Mouse (Mus musculus): Measurements from ENCODE around the gene Gm20388.

Gene Gm20388

DNA sequence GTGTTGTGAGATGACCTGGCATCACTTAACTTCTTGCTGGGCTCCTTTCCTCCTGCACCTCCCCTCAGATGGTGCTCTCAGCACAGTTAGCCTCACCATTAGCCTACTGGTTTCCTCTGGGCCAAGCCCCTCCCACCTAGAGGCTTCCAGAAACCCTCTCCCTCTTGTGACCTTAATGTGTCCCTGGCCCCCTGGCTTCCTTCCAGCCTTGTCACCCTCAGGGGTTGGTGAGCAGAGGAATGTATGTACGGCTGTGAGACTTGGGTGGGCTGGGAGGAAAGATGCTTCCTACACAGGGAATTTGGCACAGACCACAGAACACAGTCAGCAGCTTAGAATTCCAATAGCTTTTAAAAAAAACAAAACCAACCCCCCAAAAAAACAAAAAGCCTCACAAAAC lies 1970.2 kb downstream of the Gm20388 start:
- peak; percentile 37 to 72 for DNase-seq

DNA sequence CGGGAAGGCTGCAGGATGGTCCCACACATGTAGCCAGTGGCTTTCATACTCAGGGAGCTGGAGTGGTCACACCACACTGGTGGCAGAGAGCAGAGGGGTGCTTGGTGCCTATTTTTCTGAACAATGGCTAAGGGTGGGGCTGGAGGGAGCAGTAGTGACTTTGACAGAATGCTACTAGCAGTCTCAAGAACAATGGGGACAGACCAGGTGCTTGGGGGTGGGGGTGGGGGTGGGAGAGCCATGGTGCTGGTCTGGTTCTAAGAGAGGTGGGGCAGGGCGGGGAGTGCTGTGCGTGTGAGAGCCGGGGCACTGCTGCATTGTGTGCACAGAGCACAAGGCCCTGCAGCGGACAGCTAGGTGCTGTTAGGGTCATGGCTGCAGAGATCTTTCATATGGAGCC lies 1971.3 kb downstream of the Gm20388 start:
- DNase-seq: no peak

DNA sequence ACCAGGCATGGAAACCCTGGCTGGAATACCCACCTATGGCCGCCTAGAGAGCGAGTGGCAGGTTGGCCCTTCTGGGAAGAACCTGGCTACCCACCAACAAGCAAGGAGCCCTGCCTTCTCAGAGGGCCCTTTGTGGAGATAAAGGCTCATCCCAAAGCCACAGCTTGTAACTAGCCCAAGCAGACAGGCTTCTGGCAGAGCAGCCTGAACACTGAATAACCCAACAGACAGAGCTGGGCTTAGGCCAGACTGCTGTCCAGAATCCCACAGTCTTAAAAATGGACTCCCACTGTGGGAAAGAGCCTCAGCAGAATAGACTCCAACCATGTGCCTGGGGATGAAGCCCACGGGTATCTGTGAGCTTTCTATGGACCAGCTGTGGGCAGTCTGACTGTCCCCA lies 1973.5 kb downstream of the Gm20388 start:
- DNase-seq: no peak

DNA sequence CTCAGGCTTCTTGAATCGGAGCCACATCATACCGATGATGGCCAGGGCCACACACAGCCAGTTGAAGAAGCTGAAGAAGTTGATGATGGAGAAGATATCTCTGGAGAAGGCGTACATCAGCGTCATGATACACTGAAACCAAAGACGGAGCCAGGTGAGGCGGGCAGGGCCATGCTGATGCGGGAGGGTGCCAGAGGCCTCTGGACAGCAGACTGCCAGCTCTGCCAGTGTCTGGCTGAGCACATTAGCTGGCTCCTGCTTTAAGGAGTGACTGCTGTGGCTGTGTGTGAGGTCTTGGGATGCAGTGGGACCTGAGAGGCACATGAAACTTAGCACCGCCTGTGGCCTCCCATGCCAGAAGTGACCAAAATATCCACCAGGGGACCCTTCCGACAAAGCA lies 1974.4 kb downstream of the Gm20388 start:
- no peak for DNase-seq

DNA sequence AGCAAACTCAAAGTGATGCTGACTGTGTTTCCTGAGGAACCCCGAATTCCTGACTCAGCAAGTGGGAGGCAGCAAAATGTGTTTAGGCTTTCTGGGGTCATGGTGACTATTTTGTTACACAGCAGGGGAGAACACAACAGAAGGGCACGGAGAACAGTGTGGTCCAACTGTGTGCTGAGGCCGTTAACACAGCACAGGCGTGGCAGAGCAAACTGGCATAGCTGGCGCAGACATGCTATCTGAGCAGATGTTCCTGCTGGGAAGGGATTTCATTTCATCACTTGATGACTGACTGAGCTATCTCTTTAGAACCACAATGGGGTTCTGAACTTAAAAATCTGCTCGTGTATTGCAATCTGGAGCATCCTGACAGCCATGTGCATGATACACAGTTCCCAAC lies 1974.8 kb downstream of the Gm20388 start:
- DNase-seq: no peak

DNA sequence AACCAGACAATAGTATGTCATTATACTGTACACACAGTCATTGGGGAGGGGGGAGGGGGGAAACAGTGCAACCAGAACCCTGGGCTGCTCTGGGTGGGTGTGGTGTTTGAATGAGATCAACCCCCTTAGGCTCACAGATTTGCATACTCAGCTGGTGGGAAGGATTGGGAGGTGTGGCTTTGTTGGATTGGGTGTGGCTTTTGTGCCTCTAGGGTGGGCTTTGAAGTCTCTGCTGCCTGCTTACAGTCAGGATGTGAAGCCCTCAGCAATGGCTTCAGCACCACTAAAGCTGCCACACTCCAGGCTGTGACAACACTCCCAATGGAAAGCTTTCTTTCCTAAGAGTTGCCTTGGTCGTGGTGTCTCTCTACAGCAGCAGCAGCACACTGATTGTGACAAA lies 1976.9 kb downstream of the Gm20388 start:
- no peak for DNase-seq

DNA sequence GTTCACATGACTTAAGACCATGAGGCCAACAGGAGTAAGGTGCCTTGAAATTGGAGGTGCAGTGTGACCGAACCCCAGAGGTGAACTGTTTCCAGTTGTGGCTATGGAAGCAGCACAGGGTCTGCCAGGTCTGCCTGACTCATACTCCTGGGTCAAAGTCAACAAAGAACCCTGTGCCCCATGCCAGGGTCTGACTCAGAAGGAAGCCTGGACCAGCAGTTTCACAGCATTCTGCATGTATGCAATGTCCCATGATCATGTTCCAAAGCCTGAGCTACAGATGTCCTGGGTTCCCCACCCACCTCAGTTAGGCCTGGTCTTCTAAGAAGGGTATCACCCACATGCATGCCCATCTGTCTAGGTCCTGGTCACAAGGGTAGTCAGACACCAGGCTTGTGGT lies 1978.7 kb downstream of the Gm20388 start:
- DNase-seq: no peak

DNA sequence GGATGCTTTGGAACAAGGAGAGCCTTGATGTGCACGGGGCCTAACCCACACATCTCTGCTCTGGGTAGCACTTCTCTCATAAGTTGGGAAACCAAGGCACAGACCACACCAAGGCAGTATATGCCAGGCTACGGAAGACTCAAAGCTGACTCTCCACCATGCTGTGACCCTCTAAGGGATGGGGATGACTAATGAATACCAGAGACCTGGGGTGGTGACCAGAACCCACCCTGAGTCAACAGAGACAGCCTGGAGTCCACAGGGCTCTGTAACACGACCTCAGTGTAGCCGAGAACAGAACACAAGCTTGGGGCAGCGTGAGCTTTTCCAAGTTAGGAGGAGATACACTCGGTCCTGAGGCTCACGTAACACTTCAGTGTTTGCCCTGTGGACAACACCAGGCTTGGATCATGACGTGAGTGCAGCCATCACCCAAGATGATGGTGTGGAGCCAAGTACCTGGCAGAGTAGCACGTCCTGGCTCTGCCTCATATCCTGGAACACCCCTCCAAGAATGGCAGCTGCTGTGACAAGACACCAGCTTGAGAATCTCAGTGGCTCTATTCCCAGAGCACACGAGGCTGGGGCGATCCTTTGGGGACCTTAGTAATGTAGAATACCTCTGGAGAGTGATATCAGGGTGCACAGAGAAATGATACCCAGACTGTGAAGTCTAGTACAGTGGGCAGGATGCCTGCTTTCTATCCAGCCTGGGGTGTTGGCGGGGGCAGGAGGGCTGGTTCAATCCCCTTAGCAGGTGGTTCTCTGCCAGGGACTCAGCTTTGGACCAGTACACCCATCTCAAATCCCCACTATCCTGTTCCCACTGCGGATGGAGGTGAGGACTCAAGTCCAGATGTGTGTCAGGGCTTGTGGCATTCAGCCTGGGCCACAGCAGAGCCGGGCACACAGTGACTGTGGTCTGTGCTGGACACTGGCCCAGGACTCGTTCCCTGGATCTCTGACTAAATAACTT lies 1979.5 kb downstream of the Gm20388 start:
- no peak for DNase-seq

DNA sequence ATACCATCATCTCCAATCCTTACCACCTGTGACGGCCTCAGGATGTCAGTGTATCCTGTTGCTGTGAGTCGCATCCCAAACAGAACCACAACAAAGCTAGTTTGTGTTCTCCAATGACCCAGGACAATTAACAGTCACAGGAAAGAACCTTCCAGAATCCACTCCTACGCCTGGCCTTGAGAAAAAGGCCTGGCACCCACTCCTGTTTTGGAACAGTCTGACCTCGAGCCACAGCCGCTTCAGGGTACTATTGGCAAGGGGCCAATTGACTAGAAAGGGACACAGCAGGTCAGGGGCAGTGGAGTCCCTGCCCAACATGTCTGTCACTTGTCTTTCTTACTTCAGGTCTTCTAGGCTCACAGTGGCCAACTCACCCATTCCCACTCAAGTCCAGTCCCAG lies 1982.2 kb downstream of the Gm20388 start:
- DNase-seq: no peak

DNA sequence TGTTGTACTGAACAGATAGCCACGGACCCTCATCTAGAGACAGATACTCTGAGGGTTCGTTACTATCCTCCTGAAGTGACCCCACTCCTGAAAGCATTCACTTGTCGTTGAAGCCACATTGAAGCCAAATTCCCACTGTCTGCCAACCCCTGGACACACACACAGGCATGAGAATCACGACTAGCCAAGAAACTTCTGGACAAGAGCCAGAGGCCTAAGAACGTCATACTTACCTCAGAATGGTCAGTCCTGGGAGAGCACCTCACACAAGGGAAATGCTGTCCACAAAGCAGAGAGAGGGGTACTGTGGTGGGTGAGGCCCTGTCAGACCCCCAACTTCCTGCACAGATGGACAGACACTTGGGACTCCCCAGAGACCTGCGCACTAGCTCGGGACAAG lies 1985.3 kb downstream of the Gm20388 start:
- DNase-seq: no peak

DNA sequence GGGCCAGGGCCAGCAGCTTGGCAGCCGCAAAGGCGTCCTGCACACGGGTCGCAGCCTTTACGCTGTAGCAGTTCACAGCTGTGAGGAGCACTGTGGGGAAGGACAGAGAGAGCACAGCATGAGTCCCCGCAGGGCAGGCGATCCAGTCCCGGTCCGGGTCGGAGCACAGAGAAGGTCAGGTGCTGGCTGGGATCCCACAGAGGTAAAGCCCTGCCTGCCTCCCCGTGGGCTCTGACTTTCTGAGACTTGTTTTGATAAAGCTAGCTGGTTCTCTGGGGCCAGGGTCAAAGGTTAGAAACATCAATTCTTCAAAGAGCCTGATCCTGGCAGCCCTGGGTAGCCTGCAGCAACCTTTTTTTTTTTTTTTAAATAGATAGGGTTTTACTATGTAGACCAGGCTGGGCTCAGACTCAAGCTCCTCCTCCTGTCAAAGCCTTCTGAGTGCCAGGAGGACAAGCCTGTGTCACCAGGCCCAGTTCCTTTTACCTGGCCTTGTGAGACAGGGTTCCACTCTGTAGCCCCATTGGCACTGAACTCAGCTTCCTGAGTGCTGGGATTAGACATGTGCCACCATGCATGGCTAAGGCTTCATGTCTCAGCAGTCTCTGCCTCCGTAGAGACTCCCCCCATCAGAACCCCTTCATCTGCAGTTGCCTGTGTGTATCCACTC lies 1986.0 kb downstream of the Gm20388 start:
- no peak for DNase-seq

DNA sequence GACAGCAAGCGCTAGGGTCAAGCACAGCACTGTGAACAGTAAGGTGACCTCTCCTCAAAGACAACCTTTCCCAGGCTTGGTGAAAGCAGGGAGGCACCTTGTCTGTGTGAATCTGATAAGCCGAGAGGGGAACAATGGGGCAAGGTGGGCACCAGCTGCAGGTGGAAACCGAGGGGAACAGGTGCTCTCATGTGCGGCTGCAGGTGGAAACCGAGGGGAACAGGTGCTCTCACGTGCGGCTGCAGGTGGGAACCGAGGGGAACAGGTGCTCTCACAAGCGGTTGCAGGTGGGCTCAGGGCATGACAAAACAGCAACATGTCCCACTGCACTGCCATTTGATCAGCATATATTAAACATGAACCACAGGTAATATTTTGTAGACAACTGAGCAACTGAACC lies 1986.6 kb downstream of the Gm20388 start:
- no peak for DNase-seq

DNA sequence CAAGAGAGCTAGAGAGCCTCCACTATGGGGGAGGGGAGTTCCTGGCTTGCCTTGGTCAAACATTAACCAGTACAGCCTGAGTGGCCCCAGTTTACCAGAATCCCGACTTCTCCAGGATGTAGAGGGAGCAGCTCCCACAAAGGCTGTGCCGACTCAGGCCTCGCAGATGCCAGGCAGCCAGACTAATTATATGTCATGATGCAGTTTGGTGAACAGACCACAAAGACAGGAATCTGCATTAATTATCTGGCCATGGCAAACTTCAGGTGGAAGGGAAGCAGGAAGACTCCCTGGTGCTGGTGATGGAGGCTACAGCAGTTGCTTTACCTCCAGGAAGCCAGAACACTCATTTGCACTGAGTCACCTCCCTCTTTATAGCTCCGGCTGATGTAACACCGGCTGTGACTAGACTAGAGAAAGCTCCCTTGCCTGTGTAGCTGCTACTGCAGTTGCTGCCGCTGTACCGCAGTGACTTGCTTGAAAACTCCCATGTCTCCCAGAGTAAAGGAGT lies 1987.3 kb downstream of the Gm20388 start:
- no peak for DNase-seq

DNA sequence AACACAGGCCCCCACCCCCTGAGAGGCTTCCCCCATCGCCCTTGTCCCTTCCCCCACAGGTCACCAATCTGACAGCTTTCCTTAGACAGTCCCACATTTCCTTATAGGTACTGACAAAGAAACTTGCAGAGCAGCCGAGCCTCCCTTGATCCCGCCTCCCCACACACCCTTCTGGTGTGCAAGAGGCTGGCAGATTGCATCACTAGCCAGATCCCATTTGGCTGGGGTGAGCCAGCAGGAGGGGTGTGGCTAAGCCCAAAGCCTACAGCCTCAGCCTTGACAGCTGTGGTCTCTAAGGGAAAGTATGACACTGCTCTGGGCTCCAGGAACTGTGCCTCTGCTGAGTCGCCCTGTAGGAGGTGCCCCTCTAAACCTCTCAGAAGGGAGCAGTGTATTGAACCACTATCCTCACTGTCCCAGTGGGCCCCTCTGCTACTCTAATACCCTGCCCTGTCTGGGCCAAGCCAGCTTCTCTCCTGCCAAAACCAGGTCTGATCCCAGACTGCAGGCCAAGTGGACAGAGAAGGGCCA lies 1987.8 kb downstream of the Gm20388 start:
- DNase-seq: peak; percentile 85 to 91

DNA sequence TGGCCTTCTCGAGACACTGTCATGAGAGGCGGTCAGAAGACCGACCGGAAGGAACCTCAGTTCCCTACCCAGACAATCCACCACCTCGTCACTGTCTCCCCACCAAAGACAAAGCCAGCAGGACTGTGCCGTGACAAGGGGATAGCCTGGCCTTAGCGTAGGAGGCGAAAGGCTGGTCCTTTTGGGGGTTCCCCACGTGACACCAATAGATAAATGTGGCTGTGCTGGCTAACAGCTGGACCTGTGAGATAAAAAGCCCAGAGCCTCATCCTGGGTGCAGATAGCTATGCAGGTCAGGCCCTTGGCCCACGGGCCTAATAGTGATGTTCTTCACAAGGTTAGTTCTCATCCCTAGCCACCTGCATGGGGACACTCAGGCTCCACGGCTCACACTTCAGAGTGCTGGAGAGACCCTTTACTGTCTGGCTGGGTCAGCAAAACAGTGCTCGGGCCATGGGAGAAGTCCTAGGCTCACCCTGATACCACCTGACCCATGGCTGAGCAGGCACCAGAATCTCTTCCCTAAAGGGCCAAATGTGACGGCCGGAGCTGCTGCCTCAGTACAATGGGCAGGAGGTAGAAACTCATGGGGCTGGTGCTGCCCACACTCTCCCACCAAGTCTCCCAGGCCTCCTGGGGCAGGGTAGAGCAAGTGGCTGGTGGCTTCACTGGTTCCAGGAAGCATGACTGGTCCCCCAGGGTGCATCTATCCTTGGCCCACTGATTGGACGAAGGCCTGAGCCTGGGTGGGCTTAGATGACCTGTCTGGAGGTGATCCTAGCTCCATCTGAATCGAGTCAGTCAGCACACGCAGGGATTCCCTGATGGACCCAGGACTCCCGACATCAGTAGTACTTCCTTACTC lies 1988.8 kb downstream of the Gm20388 start:
- DNase-seq: no peak

DNA sequence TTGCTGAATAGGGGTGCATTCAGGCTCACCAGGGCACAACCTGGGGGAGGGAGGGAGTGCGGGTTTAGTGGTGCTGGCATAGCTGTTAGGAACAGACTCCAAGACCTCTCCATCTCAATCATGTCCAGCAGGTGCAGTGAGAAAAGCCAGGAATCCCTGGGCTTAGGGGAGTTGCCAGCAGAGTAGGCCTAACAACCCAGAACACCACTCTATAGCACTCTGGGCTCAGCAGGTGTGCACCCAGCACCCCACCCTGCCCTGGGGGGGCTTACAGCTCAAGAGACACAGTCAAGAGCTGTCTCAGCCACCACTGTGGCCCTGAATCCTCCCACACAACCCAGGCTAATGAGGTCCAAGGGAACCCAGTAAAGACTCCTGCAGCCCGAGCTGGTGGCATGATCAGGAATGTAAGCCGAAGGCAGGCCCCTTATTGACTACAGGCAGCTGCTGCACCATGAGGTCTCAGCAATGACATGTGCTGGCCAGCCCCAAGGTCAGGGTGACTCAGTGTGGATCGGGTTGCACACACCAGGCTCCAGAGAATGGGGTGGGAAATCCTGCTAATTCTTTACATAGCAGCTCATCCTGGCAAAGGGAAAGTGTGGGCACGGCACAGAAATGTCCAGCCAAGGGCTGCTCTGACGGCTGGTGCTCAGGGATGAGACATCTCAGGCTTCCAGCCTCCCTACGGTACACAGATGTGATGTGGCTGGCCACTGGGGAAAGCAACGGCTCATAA lies 1991.0 kb downstream of the Gm20388 start:
- DNase-seq: peak in 1 of 2 experiments; percentile 32

DNA sequence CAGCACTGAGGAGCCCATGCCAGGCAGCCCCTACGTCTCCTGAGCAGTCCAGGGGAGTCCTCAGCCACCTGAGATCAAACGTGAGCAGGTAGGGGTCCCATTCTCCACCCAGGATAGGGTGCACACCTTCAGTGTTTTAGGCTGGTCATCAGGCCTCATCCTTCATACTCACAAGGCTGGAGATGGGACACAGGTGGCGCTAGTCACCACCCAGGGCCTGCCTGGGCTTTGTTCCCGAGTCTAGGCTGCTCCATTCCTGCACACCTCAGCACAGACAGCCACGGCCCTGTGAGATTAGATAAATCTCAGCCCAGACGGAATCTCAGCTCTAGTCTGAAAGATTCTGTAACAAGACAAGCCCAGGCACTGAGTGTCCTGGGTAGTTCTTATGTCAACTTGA lies 1993.3 kb downstream of the Gm20388 start:
- DNase-seq: no peak

DNA sequence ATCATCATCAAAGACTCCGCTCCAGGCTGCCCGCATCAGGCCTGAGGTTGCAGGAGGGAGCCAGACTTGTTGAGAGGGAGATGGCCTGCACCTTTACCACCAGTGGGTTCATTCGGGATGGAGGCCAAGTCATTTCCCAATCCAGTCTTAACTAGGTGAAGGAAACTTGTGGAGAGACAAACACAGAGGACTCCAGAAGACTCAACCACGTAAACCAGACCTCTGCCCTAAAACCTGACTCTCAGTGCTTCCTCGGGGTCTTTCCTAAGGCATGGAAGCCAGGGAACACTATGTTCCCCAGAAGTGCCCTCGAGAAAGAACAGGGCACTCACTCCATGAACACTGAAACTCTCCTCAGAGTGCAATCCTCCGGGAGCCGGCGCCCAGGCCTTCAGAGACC lies 1994.4 kb downstream of the Gm20388 start:
- DNase-seq: no peak

DNA sequence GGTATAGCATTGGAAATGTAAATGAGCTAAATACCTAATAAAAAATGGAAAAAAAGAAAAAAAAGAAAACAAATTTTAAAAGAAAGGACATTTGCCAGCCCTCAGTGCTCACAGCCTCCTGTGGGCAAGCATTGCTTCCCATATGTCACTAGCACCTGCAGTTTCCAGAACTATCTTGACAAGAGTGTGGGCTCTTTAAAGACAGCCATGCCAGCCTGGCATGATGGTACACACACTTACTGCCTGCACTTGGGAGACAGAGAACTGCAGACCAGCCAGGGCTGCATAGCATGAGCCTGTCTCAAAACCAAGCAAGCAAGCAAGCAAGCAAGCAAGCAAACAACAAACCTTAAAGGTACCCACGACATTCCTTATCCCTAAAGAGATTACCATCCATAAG lies 1994.8 kb downstream of the Gm20388 start:
- no peak for DNase-seq

DNA sequence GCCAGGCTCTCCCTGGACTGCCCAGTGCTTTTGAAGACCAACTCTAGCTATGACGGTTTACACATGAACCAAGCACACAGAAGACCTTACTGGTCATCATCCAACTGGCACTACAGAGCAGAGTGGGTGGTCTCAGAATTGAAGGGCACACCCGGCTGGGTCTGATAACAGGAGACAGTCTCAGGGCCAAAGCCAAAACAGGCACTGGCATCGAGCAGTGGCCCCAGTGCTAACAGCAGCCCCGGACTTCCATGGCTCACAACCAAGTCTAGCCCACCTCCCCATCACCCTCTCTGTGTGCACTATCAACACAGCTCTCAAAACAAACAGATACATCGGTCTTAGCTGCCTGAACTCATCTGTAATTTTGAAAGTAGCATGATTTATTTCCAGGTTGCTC lies 1995.2 kb downstream of the Gm20388 start:
- no peak for DNase-seq

DNA sequence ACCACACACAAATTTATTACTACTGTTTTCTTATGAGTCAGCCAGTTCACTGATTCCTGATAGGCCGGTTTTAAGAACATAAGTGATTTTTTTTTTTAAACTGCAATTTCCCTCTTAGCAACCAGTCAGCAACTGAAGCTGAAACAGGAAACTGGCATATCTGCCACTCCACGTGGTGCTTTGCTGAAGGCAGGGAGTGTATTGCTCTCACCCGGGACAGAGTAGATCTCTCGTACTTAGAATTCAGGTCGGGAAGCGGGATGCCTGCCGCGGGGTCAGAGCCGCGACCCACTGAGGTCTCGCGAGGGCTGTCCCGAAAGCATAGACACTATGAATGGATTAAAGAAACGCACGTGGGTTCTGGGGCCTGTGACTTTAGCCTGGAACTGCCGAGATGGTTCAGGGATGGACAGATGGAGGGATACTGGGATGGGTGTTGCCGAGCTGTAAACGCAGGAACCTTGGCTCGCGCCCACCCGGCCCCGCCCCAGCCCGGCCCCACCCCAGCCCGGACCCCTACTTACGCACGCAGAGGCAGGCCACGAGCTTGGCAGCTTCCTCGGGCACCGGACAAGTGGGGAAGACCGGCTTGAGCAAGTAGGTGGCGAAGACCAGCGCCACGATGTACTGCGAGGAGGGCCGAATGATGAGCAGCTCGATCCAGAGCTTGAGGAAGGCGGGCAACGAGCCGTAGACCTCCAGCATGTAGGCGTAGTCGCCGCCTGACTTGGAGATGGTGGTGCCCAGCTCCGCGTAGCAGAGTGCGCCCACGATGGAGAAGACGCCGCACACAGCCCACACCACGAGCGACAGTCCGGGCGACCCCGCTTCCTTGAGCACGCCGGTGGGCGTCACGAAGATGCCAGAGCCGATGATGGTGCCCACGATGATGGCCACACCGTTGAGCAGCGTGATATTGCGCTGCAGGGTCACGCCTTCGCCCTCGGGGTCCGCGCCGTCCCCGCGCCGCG lies 1996.2 kb downstream of the Gm20388 start:
- DNase-seq: peak; percentile 36 to 46
